Mouse (Mus musculus): Measurements from ENCODE around the gene Tiprl. TPM values are rescaled to one million over a fixed set of nuclear protein-coding genes. Genes with fewer than 3 reads are reported as not detected.

Gene Tiprl
- total and polyA plus RNA-seq, 3 experiments, result 36.1 to 82.2 (median 45.7) TPM

DNA sequence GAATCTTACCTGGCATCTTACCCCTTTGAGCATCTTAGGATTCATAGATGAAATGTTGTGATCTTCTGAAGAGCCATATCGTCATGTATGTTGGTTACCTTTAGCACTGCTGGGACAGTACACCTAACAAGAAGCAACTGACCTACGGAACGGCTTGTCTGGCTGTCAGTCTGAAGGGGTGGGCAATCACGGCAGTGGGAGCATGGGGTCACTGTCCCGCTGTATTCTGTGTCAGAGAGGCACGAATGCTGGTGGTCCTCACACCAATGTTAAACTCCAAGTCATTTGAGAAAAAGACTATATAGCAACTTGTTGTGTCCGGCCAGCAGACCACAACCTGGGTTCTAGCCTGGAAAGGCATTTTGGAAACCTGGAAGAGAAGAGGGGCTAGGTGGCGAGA lies 65.5 kb downstream of the Tiprl start:
- dilution Hi-C loops (cut with MboI; ENCODE audit: extremely low pct_ligation_motif_present, extremely low pct_unique_long_range_greater_than_20kb, low sequenced_read_pairs), result no loop called here
- Histone ChIP-seq H3K9me3 (replicated peaks; ENCODE audit: low read length) (no peaks in the 10 kb centered on the region), H3K79me2 (replicated peaks; ENCODE audit: control insufficient read depth, extremely low read depth, insufficient read depth, poor library complexity, severe bottlenecking) (no peaks in the 10 kb centered on the region), H3K4me1 (ENCODE audit: control insufficient read depth in 1 of 2, insufficient read depth in 2 of 2) (peaks cover 8 to 17% of the 10 kb centered on the region in 2 experiments; a peak in 3 of 4 replicates), H3K4me2 (ENCODE audit: insufficient read depth, low read depth, poor library complexity, severe bottlenecking) (peak overlapping the region; percentile 68), H3K27me3 (replicated peaks) (no peaks in the 10 kb centered on the region), H3K4me3 (replicated peaks in 1 of 3; ENCODE audit: low read depth in 2 of 3, low read length in 2 of 3, poor library complexity in 1 of 3) (no peak overlapping the region), H3K9ac (ENCODE audit: insufficient read depth, low read depth) (0 out of 2 replicates have a peak overlapping the region, but pooled peaks have one; percentile 6), H3K27ac (ENCODE audit: insufficient read depth, low read depth) (no peak overlapping the region), H3K36me3 (replicated peaks in 1 of 2; ENCODE audit: control insufficient read depth in 1 of 2, insufficient read depth in 1 of 2, low read length in 1 of 2) (peaks cover 4 to 12% of the 10 kb centered on the region in 2 experiments)
- TF ChIP-seq ELF1 (IDR thresholded peaks at IDR 0.05; ENCODE audit: low read depth, low read length) (no peak), NELFE (IDR thresholded peaks at IDR 0.05; ENCODE audit: low read depth, low read length) (no peak), ZKSCAN1 (IDR thresholded peaks at IDR 0.05; ENCODE audit: borderline replicate concordance, low read depth, low read length) (no peak), RCOR1 (conservative IDR thresholded peaks at IDR 0.05; ENCODE audit: low read depth, low read length) (no peak), ZNF384 (IDR thresholded peaks at IDR 0.05; ENCODE audit: low read depth, low read length) (no peak), MEF2A (IDR thresholded peaks at IDR 0.05; ENCODE audit: borderline replicate concordance, low read depth, low read length) (no peak), ZC3H11A (IDR thresholded peaks at IDR 0.05; ENCODE audit: low read depth, low read length) (no peak), EP300 (IDR thresholded peaks at IDR 0.05; ENCODE audit: low read length) (no peak), IRF4 (IDR thresholded peaks at IDR 0.05; ENCODE audit: low read depth, low read length) (no peak), TCF12 (IDR thresholded peaks at IDR 0.05; ENCODE audit: low read depth, low read length) (no peak), CHD1 (IDR thresholded peaks at IDR 0.05; ENCODE audit: low read depth, low read length) (no peak), USF2 (conservative IDR thresholded peaks at IDR 0.05; ENCODE audit: low read depth, low read length) (no peak), GABPA (IDR thresholded peaks at IDR 0.05; ENCODE audit: insufficient replicate concordance, low read depth, low read length) (no peak), HCFC1 (IDR thresholded peaks at IDR 0.05; ENCODE audit: low read depth, low read length) (no peak), MAFK (IDR thresholded peaks at IDR 0.05; ENCODE audit: insufficient replicate concordance, low read length) (no peak), CHD2 (IDR thresholded peaks at IDR 0.05; ENCODE audit: low read length) (no peak), ETS1 (conservative IDR thresholded peaks at IDR 0.05; ENCODE audit: low read depth, low read length) (no peak)
- no peak for DNase-seq (ENCODE audit: extremely low read depth)
- in situ Hi-C loops (cut with MboI; ENCODE audit: low pct_ligation_motif_present, low pct_unique_long_range_greater_than_20kb, low sequenced_read_pairs), result no loop called here

DNA sequence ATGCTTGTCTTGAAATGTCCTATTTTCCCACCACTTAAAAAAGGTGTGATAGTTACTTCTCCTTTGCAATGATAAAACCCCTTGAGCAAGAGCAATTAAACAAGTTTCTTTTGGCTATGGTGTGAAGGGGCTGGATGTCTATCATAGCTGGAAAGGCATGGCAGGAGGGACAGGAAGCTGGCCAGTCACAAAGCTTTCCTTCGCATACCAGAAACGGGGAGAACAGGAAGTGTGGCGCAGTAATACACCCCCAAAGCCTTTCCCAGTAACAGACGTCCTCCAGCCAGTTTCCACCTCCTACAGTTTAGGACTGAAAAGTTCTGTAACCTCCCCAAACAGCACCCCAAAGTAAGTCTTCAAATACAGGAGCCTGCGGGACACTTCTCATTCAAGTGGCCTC lies 66.6 kb downstream of the Tiprl start:
- DNase-seq (ENCODE audit: extremely low read depth), result no peak
- no peak for TF ChIP-seq MXI1 (IDR thresholded peaks at IDR 0.05; ENCODE audit: low read depth, low read length)
- TF ChIP-seq ETS1 (conservative IDR thresholded peaks at IDR 0.05; ENCODE audit: low read depth, low read length), result no peak
- TF ChIP-seq TBP (conservative IDR thresholded peaks at IDR 0.05; ENCODE audit: low read depth, low read length), result no peak
- TF ChIP-seq KAT2A (IDR thresholded peaks at IDR 0.05; ENCODE audit: insufficient replicate concordance, low read length), result no peak
- no peak for TF ChIP-seq CHD2 (IDR thresholded peaks at IDR 0.05; ENCODE audit: low read length)
- TF ChIP-seq EP300 (IDR thresholded peaks at IDR 0.05; ENCODE audit: low read length), result no peak
- TF ChIP-seq JUND (conservative IDR thresholded peaks at IDR 0.05; ENCODE audit: low read depth, low read length), result no peak
- no peak for TF ChIP-seq RAD21 (IDR thresholded peaks at IDR 0.05; ENCODE audit: low read depth, low read length)
- in situ Hi-C loops (cut with MboI; ENCODE audit: low pct_ligation_motif_present, low pct_unique_long_range_greater_than_20kb, low sequenced_read_pairs) (no loop called here), dilution Hi-C loops (cut with MboI; ENCODE audit: extremely low pct_ligation_motif_present, extremely low pct_unique_long_range_greater_than_20kb, low sequenced_read_pairs) (no loop called here)
- no peak overlapping the region for H3K9ac ChIP-seq (ENCODE audit: insufficient read depth, low read depth)
- H3K4me2 ChIP-seq (ENCODE audit: insufficient read depth, low read depth, poor library complexity, severe bottlenecking), result peak overlapping the region; percentile 21; the same call in 1 of the 2 replicates
- H3K36me3 ChIP-seq (replicated peaks in 1 of 2; ENCODE audit: control insufficient read depth in 1 of 2, insufficient read depth in 1 of 2, low read length in 1 of 2), result peaks cover 0 to 4% of the 10 kb centered on the region in 2 experiments
- no peak overlapping the region for H3K4me3 ChIP-seq (replicated peaks in 1 of 3; ENCODE audit: low read depth in 2 of 3, low read length in 2 of 3, poor library complexity in 1 of 3)
- H3K4me1 ChIP-seq (ENCODE audit: control insufficient read depth in 1 of 2, insufficient read depth in 2 of 2), result peaks cover 8 to 15% of the 10 kb centered on the region in 2 experiments; a peak in 3 of 4 replicates
- H3K27me3 ChIP-seq (replicated peaks), result no peaks in the 10 kb centered on the region
- no peak overlapping the region for H3K27ac ChIP-seq (ENCODE audit: insufficient read depth, low read depth)
- peaks cover 2% of the 10 kb centered on the region for H3K9me3 ChIP-seq (replicated peaks; ENCODE audit: low read length)
- H3K79me2 ChIP-seq (replicated peaks; ENCODE audit: control insufficient read depth, extremely low read depth, insufficient read depth, poor library complexity, severe bottlenecking), result no peaks in the 10 kb centered on the region

All from CH12.LX (cell line).